Mouse (Mus musculus): ENCODE measurements around the gene Vmn1r4.

DNA sequence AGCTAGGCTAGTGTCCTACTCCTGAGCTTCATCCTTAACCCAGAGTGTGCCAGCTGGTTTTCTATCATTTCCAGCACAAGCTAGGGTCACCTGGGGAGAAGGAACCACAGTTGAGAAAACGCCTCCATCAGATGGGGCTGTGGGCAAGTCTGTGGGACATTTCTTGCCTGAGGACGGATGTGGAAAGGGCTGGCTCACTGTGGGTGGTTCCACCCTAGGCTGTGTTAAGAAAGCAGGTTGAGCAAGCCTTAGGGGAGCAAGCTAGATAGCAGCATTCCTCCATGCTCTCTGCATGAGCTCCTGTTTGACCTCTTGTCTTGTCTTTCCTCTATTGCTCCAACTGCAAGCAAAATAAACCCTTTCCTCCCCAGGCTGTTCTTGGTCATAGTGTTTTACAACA lies 33.1 kb upstream of the Vmn1r4 start:
- TF ChIP-seq EP300 (IDR thresholded peaks at IDR 0.05; ENCODE audit: low read depth) (no peak), CTCF (IDR thresholded peaks at IDR 0.05; ENCODE audit: low read depth) (no peak)

Data from liver, embryonic 14.5 days (tissue).